Mouse (Mus musculus) B cell, adult 2 months (primary cell): ENCODE measurements at regions not wholly inside any gene's neighbourhood (a gene's known extent, or its start where the extent isn't known, plus 50 kb on each side); places are given as distances from the start of the nearest gene placed in this dataset.
A peak's percentile ranks its signal among the peaks of the same experiment; 100 is the strongest.

Experiments used
- DNase-seq, 2 experiments: peaks; one replicate each; pipeline ENCODE4 v3.0.0; 2022

DNA sequence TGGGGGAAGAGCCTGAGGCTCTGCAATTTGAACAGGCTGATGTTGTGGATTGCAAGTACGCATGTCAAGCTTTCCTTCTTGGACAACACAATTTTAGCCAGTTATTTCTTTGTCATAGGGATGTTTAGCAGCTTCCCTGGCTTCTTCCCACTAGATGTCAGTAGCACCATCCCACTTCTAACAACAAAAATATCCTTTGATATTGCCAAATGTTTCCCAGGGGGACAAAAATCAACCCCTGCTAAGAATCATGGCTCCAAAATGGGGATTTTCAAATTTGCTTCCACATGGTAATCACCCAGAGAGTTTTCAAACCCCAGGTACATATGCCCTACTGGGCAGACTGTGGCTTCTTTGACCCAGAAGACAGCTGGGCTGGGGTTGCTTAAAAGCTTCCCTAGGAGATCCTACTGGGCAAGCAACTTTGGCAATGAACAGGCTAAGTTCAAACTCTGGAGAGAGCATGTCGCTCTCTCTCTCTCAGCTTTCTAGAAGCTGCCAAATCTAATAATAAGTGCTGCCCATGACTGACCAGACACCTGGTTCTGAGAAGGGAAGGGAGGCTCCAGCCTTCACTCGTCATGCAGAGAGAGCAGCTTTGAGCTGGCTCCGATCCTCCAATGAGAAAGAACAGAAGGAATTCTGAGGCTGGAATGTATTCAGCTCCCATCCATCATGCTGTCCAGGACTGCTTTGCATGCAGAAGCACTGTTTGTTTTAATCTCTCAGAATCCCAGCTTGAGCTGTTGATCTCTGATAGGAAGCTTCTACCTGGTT is 157.2 kb upstream of the Ghitm start:
- DNase-seq: no peak

DNA sequence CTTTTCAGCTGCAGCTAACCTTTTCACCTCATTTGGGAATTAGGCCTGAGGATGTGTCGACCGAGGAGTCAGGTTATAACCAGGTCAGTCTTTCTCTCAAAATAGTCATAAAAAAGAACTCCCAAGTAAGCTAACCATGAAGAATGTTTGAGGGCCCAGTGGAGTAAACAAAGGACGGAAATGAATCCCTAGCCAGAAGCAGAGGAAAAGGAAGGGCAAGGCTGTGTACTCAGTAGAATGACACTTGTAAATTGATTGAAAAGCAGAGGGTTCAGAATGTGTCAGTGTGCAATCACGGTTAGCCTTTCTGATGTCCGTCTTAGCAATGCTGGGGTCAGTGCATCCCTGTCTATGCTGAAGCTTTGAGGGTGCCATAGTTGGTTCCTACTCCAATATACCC is 149.3 kb upstream of the Ghitm start:
- DNase-seq: no peak

DNA sequence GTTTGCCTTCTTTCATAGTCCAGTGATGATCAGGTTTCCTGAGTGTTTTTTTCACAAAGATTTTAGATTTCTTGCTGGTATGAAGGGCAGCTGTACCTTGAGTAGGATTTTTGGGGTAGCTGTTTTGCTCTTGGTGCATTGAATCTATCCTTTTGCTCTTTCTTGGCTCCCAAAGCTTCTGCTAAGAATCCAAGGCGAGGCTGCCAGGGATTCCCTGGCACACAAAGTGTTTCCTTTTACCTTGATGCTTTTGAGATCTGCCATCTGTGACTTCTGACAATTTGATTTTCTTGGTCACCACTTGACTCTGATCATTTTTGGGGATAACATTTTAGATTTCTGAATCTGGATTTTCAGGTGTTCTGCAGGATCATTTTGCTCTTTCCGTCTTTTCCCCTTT is 144.3 kb upstream of the Ghitm start:
- no peak for DNase-seq

- peak; percentile 9 to 24 for DNase-seq
Observed at GRCm38 (mm10) chr14:37276728-37277695, 141.9 kb upstream of the Ghitm start.

GRCm38 (mm10) chr14:37272063-37272462 is 137.0 kb upstream of the Ghitm start:
- DNase-seq: no peak

DNA sequence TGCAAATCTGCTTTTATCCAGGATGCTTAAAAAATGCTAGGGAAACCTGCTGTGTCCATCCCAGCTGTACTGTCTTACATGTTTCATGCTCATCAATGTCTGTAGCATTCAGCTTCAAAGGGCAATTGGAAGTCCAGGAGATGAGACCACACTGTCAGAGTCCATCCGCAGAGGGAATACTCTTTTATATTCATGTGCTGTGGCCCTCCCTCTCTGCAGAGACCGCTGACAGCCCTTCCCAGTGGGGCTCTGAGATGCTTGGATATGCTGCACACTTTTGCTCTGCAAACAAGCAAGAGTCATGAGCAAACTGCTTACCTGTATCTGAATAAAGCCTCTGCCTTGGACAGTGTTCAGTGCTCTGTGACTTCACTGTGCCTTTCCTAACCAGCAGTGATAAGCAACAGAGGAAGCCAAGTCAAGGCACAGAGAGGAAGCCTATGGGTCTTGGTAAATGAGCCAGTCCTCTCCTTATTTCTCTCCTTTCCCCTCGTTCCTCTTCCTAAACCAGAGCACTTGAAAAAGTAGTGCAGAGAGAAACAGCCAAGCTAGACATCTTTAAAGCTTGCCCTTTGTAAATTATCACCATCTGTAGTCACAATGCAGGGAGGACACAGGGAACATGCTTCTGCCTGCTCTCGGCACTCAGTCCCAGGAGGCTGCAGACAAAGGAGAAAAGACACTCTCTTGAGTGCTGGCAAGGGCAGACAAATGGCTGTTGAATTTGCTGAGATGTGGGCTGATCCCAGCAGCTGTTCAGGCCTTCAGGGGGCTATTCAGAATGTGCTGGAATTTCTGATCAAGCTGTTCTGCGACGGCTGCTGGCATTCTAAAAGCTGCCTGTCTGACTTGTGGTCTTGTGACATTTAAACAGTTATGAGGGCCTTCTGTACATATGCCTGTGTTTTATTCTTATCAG is 136.2 kb upstream of the Ghitm start:
- DNase-seq: no peak

DNA sequence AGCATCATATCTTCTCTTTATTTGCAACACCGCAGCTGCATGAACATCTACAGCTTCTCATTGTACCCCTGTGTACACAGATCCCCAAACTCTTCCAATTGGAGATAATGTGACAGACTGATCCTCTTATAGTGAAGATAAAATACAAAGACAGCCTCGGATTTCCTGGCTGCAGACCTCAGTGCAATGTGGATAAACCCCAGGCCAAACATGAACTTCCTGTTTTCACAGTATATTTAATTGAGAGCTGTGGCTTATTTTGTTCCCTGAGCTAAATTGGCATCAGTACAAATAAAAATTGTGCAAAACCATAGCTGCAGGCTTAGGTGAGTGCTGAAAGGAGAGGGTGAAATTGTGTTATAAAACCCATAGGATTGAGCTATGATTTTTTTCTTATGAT is 134.8 kb upstream of the Ghitm start:
- DNase-seq: no peak

- DNase-seq: peak; percentile 64 to 66
Observed at GRCm38 (mm10) chr14:37238632-37239032, 103.6 kb upstream of the Ghitm start.

- no peak for DNase-seq
Observed at GRCm38 (mm10) chr14:37237191-37237590, 102.1 kb upstream of the Ghitm start.

- no peak for DNase-seq
Observed at GRCm38 (mm10) chr14:37208256-37208655, 73.2 kb upstream of the Ghitm start.

- DNase-seq: no peak
Observed at GRCm38 (mm10) chr14:37189795-37190194, 54.7 kb upstream of the Ghitm start.
